Comparison of ENCODE assay signal across 19 mouse cellular contexts in the genomic region with DNA sequence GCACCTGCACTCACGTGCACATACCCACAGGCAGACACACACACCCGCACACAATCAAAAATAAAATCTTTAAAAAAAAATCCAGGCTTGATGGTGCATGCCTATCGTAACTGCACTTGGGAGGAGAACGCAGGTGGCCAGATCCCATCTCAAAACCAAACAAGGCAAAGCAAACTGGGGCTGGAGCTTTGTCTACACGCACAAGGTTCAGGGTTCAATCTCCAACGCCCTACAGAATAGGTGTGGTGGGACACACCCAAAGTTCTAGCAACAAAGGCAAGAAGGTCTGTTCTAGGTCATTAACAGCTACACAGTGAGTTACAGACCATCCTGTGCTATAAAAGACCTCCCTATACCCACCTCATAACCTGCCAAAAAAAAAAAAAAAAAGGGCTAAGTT. TPM values are rescaled to one million over a fixed set of nuclear protein-coding genes. Genes with fewer than 3 reads are reported as not detected.
DNase-seq lines count a peak whose midpoint lies in the region; ATAC-seq and TF ChIP-seq lines count a peak whose summit lies in the region.
"Had no signal": no experiment of that assay in that cellular context is flagged by ENCODE, and none has a peak within 500 bp of the region (broad histone marks: within the 10 kb centered on the region; RNA-seq: fewer than 3 reads in every experiment).

No protein-coding gene starts in this region.

- no peak for TF ChIP-seq POLR2A in ES-Bruce4 (IDR thresholded peaks at IDR 0.05; ENCODE audit: insufficient read depth, low read length)

- no peaks in the 10 kb centered on the region for H3K27me3 ChIP-seq in kidney, embryonic 15.5 days
- H3K27me3 ChIP-seq in ES-Bruce4 (ENCODE audit: control insufficient read depth, insufficient read depth, low read length, poor library complexity, severe bottlenecking), result no peaks in the 10 kb centered on the region
- H3K27me3 ChIP-seq in intestine, embryonic 16.5 days (replicated peaks; ENCODE audit: control insufficient read depth, insufficient read depth, low read length), result no peaks in the 10 kb centered on the region
- no peaks in the 10 kb centered on the region for H3K27me3 ChIP-seq in stomach, embryonic 16.5 days (ENCODE audit: control insufficient read depth, insufficient read depth, low read length)
- no peaks in the 10 kb centered on the region for H3K27me3 ChIP-seq in midbrain, embryonic 11.5 days (ENCODE audit: control insufficient read depth, insufficient read depth, low read length)
- H3K27me3 ChIP-seq: hindbrain, embryonic 12.5 days; neural tube, embryonic 13.5 days had no signal

- peaks cover 19% of the 10 kb centered on the region for H3K4me1 ChIP-seq in kidney, embryonic 15.5 days
- peaks cover 6% of the 10 kb centered on the region for H3K4me1 ChIP-seq in ES-Bruce4 (ENCODE audit: control insufficient read depth, insufficient read depth, low read length)
- peaks cover 9% of the 10 kb centered on the region; the same call in 1 of the 2 replicates for H3K4me1 ChIP-seq in intestine, embryonic 16.5 days (ENCODE audit: control insufficient read depth, insufficient read depth, low read length)
- H3K4me1 ChIP-seq in stomach, embryonic 16.5 days (ENCODE audit: control insufficient read depth, insufficient read depth, low read length), result peaks cover 8% of the 10 kb centered on the region; the same call in 1 of the 2 replicates
- peaks cover 8% of the 10 kb centered on the region for H3K4me1 ChIP-seq in midbrain, embryonic 11.5 days (ENCODE audit: control insufficient read depth, insufficient read depth, low read length)

- TF ChIP-seq CTCF in ES-Bruce4 (IDR thresholded peaks at IDR 0.05; ENCODE audit: low read depth, low read length), result no peak

- no peaks in the 10 kb centered on the region for H3K9me3 ChIP-seq in kidney, embryonic 15.5 days (replicated peaks)
- H3K9me3 ChIP-seq in ES-Bruce4 (replicated peaks; ENCODE audit: control insufficient read depth, insufficient read depth, low read length, poor library complexity, severe bottlenecking), result 0 out of 2 replicates have a peak, but pooled peaks cover 4% of the 10 kb centered on the region
- H3K9me3 ChIP-seq in intestine, embryonic 16.5 days (ENCODE audit: control insufficient read depth, low read length), result no peaks in the 10 kb centered on the region
- H3K9me3 ChIP-seq in stomach, embryonic 16.5 days (replicated peaks; ENCODE audit: control insufficient read depth, low read length), result no peaks in the 10 kb centered on the region
- H3K9me3 ChIP-seq in midbrain, embryonic 11.5 days (ENCODE audit: control insufficient read depth, low read length), result no peaks in the 10 kb centered on the region
- H3K9me3 ChIP-seq: forebrain, embryonic 10.5 days; hindbrain, embryonic 12.5 days; neural tube, embryonic 13.5 days had no signal

- no peak overlapping the region for H3K4me2 ChIP-seq in kidney, embryonic 15.5 days
- peak overlapping the region; percentile 32 for H3K4me2 ChIP-seq in intestine, embryonic 16.5 days (ENCODE audit: low read depth, low read length)
- no peak overlapping the region for H3K4me2 ChIP-seq in stomach, embryonic 16.5 days (ENCODE audit: low read depth, low read length)
- no peak overlapping the region for H3K4me2 ChIP-seq in midbrain, embryonic 11.5 days
- H3K4me2 ChIP-seq: hindbrain, embryonic 12.5 days; neural tube, embryonic 13.5 days had no signal

- no peak overlapping the region for H3K4me3 ChIP-seq in kidney, embryonic 15.5 days (replicated peaks)
- no peak overlapping the region for H3K4me3 ChIP-seq in ES-Bruce4 (ENCODE audit: low read depth, low read length)
- no peak overlapping the region for H3K4me3 ChIP-seq in intestine, embryonic 16.5 days (ENCODE audit: low read length)
- H3K4me3 ChIP-seq in stomach, embryonic 16.5 days (replicated peaks; ENCODE audit: low read length), result no peak overlapping the region
- no peak overlapping the region for H3K4me3 ChIP-seq in midbrain, embryonic 11.5 days (ENCODE audit: low read depth, low read length)
- H3K4me3 ChIP-seq: forebrain, embryonic 10.5 days; hindbrain, embryonic 12.5 days; myocyte; neural tube, embryonic 13.5 days had no signal

- H3K27ac ChIP-seq in kidney, embryonic 15.5 days, result 0 out of 2 replicates have a peak overlapping the region, but pooled peaks have one; percentile 51
- peak overlapping the region; percentile 63; the same call in 1 of the 2 replicates for H3K27ac ChIP-seq in ES-Bruce4 (ENCODE audit: insufficient read depth, low read length)
- H3K27ac ChIP-seq in intestine, embryonic 16.5 days (ENCODE audit: low read length), result peak overlapping the region; percentile 78
- peak overlapping the region; percentile 82 for H3K27ac ChIP-seq in stomach, embryonic 16.5 days (ENCODE audit: low read length)
- H3K27ac ChIP-seq in midbrain, embryonic 11.5 days (ENCODE audit: low read depth, low read length), result no peak overlapping the region
- H3K27ac ChIP-seq: forebrain, embryonic 10.5 days; hindbrain, embryonic 12.5 days; macrophage; neural tube, embryonic 13.5 days had no signal

- TF ChIP-seq EP300 in ES-Bruce4 (IDR thresholded peaks at IDR 0.05; ENCODE audit: insufficient read depth, low read depth, low read length), result no peak

- H3K9ac ChIP-seq in kidney, embryonic 15.5 days, result no peak overlapping the region
- no peak overlapping the region for H3K9ac ChIP-seq in ES-Bruce4 (ENCODE audit: low read depth, poor library complexity, severe bottlenecking)
- H3K9ac ChIP-seq in intestine, embryonic 16.5 days (ENCODE audit: low read depth, low read length), result no peak overlapping the region
- no peak overlapping the region for H3K9ac ChIP-seq in stomach, embryonic 16.5 days (ENCODE audit: low read length)
- no peak overlapping the region for H3K9ac ChIP-seq in midbrain, embryonic 11.5 days (ENCODE audit: low read length)
- H3K9ac ChIP-seq: neural tube, embryonic 13.5 days had no signal

- DNase-seq in kidney, postnatal 25 days, result no peak
- DNase-seq in midbrain, embryonic 11.5 days (ENCODE audit: low spot score, missing footprints), result no peak
- no peak for DNase-seq in cerebellum, adult 18-20 months
- no peak for DNase-seq in cerebellum, postnatal 36 days
- DNase-seq: adrenal gland, postnatal 14 days; cerebellum, adult 9-11 months; kidney, adult 8-10 months; left cerebral cortex, postnatal 4 days had no signal

- no peak for ATAC-seq in kidney, embryonic 15.5 days (replicated peaks; ENCODE audit: low FRiP score)
- ATAC-seq in intestine, embryonic 16.5 days, result peak; percentile 80
- ATAC-seq in stomach, embryonic 16.5 days (ENCODE audit: insufficient read depth, low FRiP score), result peak; percentile 81
- ATAC-seq in midbrain, embryonic 11.5 days (ENCODE audit: low FRiP score), result no peak
- ATAC-seq: midbrain, embryonic 16.5 days had no signal

- H3K36me3 ChIP-seq in kidney, embryonic 15.5 days, result no peaks in the 10 kb centered on the region
- H3K36me3 ChIP-seq in ES-Bruce4 (ENCODE audit: control insufficient read depth, insufficient read depth, low read length, poor library complexity, severe bottlenecking), result no peaks in the 10 kb centered on the region
- no peaks in the 10 kb centered on the region; the same call in 1 of the 2 replicates for H3K36me3 ChIP-seq in intestine, embryonic 16.5 days (ENCODE audit: control insufficient read depth, insufficient read depth, low read length)
- H3K36me3 ChIP-seq in stomach, embryonic 16.5 days (ENCODE audit: control insufficient read depth, insufficient read depth, low read length), result no peaks in the 10 kb centered on the region
- no peaks in the 10 kb centered on the region for H3K36me3 ChIP-seq in midbrain, embryonic 11.5 days (ENCODE audit: control insufficient read depth, insufficient read depth, low read length)
- H3K36me3 ChIP-seq: forebrain, embryonic 10.5 days had no signal

- WGBS in kidney, embryonic 15.5 days, result 72% methylated on average over 6 of the region's 6 CpGs
- 59% methylated on average over 6 of the region's 6 CpGs for WGBS in intestine, embryonic 16.5 days
- 55% methylated on average over 6 of the region's 6 CpGs for WGBS in stomach, embryonic 16.5 days
- WGBS in midbrain, embryonic 11.5 days, result 88% methylated on average over 6 of the region's 6 CpGs

RNA-seq across cellular contexts. Expression of a gene that starts 5.0 kb away (rescaled TPM):
- 15.1 and 15.9 TPM in 2 replicates for polyA plus RNA-seq in kidney, embryonic 15.5 days (2015; fragmentation: Nextera tagmentation; extraction: Ambion mirVana)
- polyA plus RNA-seq in ES-Bruce4 (2011; ENCODE audit: insufficient read depth, insufficient read length, low read depth, missing spikeins), result 31.1 and 32.1 TPM in 2 replicates
- 15.2 and 16.2 TPM in 2 replicates for polyA plus RNA-seq in intestine, embryonic 16.5 days (2015; fragmentation: Nextera tagmentation; extraction: Ambion mirVana)
- 28.5 and 31.0 TPM in 2 replicates for polyA plus RNA-seq in stomach, embryonic 16.5 days (2015; fragmentation: Nextera tagmentation; extraction: Ambion mirVana)
- polyA plus RNA-seq in midbrain, embryonic 11.5 days (2014; fragmentation: Nextera tagmentation; extraction: Ambion mirVana), result 17.6 and 17.7 TPM in 2 replicates

RNA-seq across cellular contexts. Expression of a gene that starts 22.9 kb away (rescaled TPM):
- 25.8 and 30.3 TPM in 2 replicates for polyA plus RNA-seq in kidney, embryonic 15.5 days (2015; fragmentation: Nextera tagmentation; extraction: Ambion mirVana)
- 35.6 and 39.8 TPM in 2 replicates for polyA plus RNA-seq in ES-Bruce4 (2011; ENCODE audit: insufficient read depth, insufficient read length, low read depth, missing spikeins)
- 25.2 and 29.4 TPM in 2 replicates for polyA plus RNA-seq in intestine, embryonic 16.5 days (2015; fragmentation: Nextera tagmentation; extraction: Ambion mirVana)
- 26.4 and 28.7 TPM in 2 replicates for polyA plus RNA-seq in stomach, embryonic 16.5 days (2015; fragmentation: Nextera tagmentation; extraction: Ambion mirVana)
- 18.6 and 22.9 TPM in 2 replicates for polyA plus RNA-seq in midbrain, embryonic 11.5 days (2014; fragmentation: Nextera tagmentation; extraction: Ambion mirVana)

RNA-seq across cellular contexts. Expression of a gene that starts 41.0 kb away (rescaled TPM):
- 5.6 and 6.0 TPM in 2 replicates for polyA plus RNA-seq in kidney, embryonic 15.5 days (2015; fragmentation: Nextera tagmentation; extraction: Ambion mirVana)
- polyA plus RNA-seq in ES-Bruce4 (2011; ENCODE audit: insufficient read depth, insufficient read length, low read depth, missing spikeins), result 14.3 and 17.6 TPM in 2 replicates
- polyA plus RNA-seq in intestine, embryonic 16.5 days (2015; fragmentation: Nextera tagmentation; extraction: Ambion mirVana), result 6.3 and 6.8 TPM in 2 replicates
- polyA plus RNA-seq in stomach, embryonic 16.5 days (2015; fragmentation: Nextera tagmentation; extraction: Ambion mirVana), result 4.8 and 5.3 TPM in 2 replicates
- 12.8 and 14.1 TPM in 2 replicates for polyA plus RNA-seq in midbrain, embryonic 11.5 days (2014; fragmentation: Nextera tagmentation; extraction: Ambion mirVana)
- polyA plus RNA-seq: liver, adult 2 months had no signal

RNA-seq across cellular contexts. Expression of a gene that starts 58.2 kb away (rescaled TPM):
- 673 and 729 TPM in 2 replicates for polyA plus RNA-seq in kidney, embryonic 15.5 days (2015; fragmentation: Nextera tagmentation; extraction: Ambion mirVana)
- polyA plus RNA-seq in ES-Bruce4 (2011; ENCODE audit: insufficient read depth, insufficient read length, low read depth, missing spikeins), result 490 and 512 TPM in 2 replicates
- 980 and 987 TPM in 2 replicates for polyA plus RNA-seq in intestine, embryonic 16.5 days (2015; fragmentation: Nextera tagmentation; extraction: Ambion mirVana)
- 586 and 601 TPM in 2 replicates for polyA plus RNA-seq in stomach, embryonic 16.5 days (2015; fragmentation: Nextera tagmentation; extraction: Ambion mirVana)
- polyA plus RNA-seq in midbrain, embryonic 11.5 days (2014; fragmentation: Nextera tagmentation; extraction: Ambion mirVana), result 730 and 739 TPM in 2 replicates

Comparison
In these comparisons a context has a peak if more than half of its experiments do, and no peak if none do; other contexts are left out.
1. ATAC-seq: peak in intestine, embryonic 16.5 days (single experiment) and stomach, embryonic 16.5 days (single experiment); none in kidney, embryonic 15.5 days (single experiment) and midbrain, embryonic 11.5 days (single experiment).